Mouse (Mus musculus) embryo, embryonic 11 days (tissue): ENCODE measurements around the gene Hemgn.
A peak's percentile ranks its signal among the peaks of the same experiment; 100 is the strongest.

ENCODE experiments used
- DNase-seq: peaks from one replicate; pipeline ENCODE4 v3.0.0-alpha.2; 2015

The Hemgn gene

GRCm38 (mm10) chr4:46411489-46411888 lies 1.8 kb downstream of the Hemgn start:
- no peak for DNase-seq

DNA sequence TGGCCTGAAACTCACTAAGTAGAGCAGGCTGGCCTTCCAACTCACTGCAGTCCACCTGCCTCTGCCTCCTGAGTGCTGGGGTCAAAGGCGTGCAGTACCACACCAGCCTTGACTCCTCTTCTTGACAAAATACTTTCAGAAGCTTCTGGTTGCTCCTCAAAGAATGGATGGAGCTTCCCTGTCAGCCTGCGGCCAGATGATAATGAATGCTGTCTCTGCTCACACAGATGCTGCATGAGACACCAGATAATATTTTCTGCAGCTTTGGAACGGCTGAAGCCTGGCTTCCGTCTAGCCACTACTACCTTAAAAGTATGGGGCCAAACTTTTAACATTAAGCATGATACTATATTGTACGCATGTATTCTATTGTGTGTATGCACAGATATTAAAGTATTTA lies 2.6 kb downstream of the Hemgn start:
- DNase-seq = no peak

- DNase-seq = no peak
Observed at GRCm38 (mm10) chr4:46406966-46407703, 6.2 kb downstream of the Hemgn start.

GRCm38 (mm10) chr4:46404042-46404795 lies 9.1 kb downstream of the Hemgn start:
- no peak for DNase-seq

- no peak for DNase-seq
Observed at GRCm38 (mm10) chr4:46398839-46399238, 14.5 kb downstream of the Hemgn start.

DNA sequence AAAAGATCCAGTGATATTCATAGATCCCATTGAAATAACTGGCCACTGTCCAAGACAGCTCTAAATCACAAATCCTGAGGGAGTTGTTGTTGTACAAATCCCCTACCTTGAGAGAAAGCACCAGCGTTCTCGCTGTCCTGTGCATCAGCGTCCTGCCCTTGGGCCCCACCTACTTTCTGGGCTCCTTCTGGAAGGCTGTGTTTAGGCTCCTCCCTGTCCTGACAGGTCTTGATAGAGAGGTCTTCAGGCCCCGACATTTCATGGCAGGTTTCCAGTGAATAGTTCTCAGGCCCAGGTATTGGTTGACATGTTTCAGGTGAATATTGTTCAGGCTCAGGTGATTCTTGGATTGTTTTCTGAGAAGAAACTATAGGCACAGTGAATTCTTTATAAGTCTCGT lies 17.6 kb downstream of the Hemgn start:
- DNase-seq = no peak

GRCm38 (mm10) chr4:46394388-46394787 lies 18.9 kb downstream of the Hemgn start:
- no peak for DNase-seq

GRCm38 (mm10) chr4:46390390-46390970 lies 22.8 kb downstream of the Hemgn start:
- peak; percentile 91 for DNase-seq

DNA sequence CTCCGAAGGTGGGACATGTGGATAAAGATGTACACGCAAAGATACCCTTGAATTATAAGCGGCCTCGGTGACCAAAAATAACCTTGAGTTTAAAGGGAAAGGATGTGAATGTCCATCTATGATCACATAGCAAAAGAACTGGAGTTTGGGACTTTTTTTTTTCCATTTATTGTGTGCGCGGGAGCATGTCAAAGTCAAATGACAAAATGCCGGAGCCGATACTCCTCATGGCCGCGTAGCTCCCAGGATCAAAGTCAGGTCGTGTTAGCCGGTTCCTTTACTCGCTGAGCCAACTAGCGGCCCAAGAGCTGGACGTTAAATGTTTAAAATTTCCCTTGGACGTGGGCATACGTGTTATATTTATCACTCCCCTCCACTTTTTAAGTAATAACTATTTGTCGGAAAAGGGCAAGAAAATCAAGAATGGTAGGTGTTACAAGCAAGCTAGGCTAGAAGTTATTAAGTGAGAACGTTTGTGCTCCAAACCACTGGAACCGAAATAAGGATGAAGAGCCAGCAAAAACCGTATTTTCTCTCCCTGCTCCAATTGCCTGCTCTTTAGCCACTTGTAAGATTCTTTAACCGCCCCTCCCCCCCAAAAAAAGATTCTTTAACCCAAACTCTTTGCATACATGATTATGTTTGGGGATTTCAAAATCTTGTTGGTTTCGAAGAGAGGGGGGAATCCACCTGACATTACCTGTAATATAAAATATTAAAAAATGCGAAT lies 23.5 kb downstream of the Hemgn start:
- peak; percentile 79 for DNase-seq

GRCm38 (mm10) chr4:46389013-46389611 lies 24.2 kb downstream of the Hemgn start, which contains the start of gene Trmo:
Gene Trmo (minus strand): TSS chr4:46389437.
- DNase-seq = peak; percentile 98

DNA sequence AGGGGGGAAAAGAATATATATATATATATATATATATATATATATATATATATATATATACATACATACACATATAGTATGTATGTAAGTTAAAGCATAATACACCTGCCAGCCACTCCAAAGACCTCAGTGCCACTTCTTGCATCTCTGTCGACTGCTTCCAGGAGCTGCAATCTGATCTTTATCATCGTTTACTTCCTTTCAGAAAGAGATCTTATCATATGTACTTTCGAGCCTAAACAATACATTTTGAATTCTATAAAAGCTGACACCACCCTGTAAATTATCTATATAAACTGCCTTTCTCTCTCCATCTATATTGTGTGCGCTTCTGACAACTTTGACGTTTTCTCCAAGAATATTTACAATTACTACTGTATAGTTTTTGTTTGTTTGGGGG lies 24.8 kb downstream of the Hemgn start:
- no peak for DNase-seq

DNA sequence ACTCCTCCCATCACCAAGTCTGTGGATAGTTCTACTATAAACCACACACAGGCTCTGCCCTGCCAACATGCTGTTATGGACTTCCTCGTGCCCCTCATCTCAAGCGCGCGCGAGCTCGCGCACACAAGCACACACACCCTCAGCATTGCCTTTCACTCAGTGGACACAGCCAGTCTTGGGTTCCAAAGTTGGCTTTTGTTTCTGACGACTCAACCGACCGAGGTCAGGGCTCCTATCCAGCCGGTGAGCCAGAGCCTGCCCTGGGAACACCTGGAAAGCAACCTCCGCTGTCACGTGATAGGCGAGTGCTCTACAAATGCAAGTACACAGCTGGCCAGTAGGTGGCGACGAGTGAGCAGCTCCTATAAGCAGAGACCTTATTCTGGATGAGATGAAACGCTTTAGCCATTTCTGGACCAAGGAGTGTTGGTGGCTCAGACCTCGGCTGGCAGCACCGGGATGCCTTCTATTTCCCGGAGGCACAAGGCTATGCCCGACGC lies 38.4 kb downstream of the Hemgn start:
- DNase-seq = peak; percentile 85

DNA sequence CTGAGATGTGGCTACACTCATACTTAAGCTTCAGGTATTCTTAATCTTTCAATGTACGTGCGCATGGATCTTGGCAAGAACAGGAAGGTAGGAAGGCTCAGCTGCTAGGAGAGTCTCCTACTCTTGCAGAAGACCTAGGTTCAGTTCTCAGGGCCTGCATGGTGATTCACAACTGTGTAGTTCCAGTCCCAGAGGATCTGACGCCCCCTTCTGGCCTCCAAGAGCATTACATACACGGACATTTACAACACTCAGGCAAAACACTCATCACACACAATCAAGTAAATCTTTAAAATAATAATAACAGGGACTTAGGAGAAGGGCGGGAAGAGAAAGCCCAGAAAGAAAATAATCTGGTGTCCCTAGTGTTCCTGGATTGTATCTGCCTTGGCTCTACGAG lies 38.9 kb downstream of the Hemgn start:
- DNase-seq = peak; percentile 22

DNA sequence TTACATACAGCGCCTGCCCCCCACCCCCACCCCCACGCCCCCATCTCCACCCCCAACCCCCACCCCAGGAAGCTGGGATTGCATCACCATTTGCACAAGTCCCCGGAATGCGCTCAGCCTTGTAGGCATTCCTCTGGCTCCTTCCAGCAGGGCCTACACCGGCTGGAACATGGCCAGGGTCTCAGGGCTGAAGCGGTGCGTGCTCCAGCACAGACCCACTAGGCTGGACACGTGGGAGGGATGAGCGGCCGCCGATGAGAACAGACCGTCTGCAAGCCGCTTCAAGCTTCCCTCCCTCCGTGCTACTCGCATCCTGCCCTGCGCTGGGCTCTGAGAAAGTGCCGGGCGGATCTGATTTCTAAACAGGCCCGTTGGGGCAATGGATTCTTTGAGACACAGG lies 42.3 kb downstream of the Hemgn start:
- DNase-seq = peak; percentile 73

DNA sequence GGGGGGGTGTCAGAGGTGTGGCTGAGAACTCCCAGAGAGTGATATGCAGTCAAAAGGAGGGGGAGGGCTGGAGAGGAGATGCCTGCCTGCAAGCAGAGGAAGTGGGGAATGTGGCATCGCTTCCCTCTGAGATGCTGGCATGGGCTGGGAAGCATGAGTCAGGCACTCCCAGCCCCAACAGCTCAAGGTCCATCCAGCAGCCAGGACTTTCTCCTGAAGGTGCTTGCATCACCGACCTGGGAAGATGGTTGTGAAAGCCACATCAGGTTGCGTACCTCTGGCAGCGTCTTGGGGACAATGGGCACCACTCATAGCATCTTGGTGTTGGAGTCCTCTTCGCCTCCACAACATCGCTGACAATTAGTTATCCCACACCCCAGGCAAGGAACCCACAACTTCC lies 42.9 kb downstream of the Hemgn start:
- no peak for DNase-seq

DNA sequence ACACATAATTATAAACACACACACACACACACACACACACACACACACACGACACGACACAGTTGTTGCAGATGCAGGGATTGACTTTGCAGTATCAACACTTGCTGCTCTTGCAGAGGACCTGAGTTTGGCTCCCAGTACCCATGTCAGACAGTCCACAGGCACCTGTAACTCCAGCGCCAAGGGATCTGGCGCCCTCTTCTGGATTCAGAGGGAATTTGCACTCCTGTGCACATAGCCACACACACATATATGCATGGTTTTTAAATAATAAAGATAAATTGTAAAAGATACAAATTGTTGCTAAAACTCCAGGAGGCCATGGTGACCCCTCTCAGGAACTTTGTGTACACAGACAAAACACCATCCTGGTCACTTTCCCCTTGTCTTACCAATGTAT lies 44.2 kb downstream of the Hemgn start:
- no peak for DNase-seq

DNA sequence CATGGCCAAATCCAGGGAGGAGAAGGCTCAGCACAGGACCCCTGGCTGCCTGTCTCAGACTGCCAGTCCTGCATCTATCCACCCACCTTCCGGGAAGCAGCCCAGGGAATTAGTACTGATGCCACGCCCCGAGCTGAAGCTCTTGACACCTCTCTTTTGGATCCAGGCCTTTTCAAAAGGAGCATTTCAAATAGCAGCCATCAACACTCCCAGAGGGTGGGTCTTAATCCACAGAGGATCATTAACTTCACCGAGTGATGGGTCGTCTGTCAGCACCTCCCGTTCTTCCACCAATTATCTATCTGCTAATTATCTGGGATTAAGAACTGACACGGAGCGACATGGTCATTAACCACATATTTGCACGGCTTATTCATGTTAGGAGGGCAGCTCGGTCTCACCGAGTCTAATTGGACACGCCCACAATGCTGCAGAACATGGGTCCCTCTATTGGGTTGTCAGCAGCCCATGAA lies 45.8 kb downstream of the Hemgn start:
- peak; percentile 25 for DNase-seq

DNA sequence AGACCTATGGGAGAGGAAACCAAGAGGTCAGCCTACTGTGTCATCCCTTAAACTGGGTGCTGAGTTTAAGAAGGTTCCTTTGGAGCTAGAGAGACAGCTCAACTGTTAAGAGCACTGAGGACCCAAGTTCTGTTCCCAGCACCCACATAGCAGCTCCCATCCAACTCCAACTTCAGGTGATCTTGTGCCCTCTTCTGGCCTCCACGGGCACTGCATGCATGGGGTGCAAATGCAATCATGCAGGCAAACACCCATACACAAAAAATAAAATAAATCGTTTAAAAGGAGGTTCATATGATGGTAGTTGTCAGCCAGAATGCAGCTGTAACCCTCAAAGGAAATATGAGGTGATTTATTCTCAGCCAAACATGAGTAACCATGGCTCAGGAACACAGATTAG lies 48.9 kb downstream of the Hemgn start:
- DNase-seq = no peak

- no peak for DNase-seq
Observed at GRCm38 (mm10) chr4:46361258-46361657, 52.0 kb downstream of the Hemgn start.

DNA sequence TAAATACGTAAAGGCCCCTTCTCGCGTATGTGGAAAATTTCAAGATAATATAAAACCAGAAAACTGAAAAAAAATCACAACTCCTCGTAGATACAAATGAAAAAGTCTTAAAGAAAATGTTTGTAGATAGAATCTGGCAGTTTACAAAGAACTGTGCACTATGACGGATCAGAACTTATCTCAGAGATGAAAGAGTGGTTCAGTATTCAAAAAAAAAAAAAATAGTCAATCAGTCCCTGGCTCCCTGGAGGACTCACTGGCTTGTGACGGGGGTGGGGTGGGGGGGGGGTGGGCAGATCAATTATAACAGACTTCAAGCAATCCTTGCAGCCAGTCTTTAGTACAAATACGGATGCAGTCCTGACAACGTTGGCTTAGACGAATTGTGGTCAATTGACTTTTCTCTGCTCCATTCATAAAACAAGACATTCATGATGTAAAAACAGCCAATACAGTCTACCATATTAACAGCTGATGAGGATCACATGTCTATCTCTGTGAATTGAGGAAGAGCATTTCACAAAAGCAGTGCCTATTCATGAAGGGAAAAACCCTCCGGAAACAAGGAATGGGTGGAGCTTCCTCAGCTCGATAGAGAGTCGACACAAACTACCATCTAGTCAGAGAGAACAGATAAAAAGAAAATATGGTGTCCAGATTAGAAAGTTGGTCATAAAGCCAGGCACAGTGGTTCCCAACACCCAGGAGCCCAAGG lies 53.6 kb downstream of the Hemgn start:
- DNase-seq = no peak

DNA sequence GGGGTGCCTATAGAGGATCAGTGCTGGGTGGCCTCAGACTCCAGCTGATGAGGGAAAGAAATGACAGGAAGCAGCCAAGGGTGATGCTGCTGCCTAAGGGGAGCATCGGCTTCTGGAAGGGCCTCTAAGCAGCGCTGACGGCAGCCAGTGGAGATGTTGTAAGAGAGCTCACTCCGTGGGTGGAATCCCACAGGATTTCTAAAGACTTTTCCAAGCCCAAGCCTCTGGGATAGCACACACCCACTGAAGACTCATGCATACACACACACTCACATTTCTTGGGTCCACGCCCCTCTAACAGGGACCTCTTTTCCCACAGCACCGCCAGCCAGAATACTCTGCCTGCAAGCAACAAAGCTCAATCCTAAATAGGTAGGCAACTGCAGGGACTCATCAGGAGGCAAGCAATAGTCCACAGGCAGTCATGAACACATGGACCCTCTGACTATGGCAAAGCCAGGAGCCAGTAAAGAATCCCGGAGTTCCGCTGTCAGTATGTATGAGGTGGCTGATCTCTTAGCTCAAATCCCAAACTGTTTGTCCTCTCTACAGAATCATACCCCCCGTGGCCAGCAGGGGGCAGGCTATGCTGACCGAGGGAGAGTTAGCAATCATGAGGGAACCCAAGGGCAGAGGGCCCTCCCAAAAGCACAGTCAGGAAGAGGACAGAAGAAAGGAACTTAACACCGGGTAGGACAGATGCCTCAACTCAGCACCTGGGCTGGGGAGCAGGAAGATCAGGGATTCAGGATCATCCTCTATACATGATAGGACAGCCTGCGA lies 56.8 kb downstream of the Hemgn start:
- DNase-seq = peak; percentile 64
